Mouse (Mus musculus): ENCODE results near the gene Nkain1. TPM values are rescaled to one million over a fixed set of nuclear protein-coding genes. Genes with fewer than 3 reads are reported as not detected.

The Nkain1 gene
- polyA plus RNA-seq, 1 experiment from 2014 or later, result 2.9 TPM

DNA sequence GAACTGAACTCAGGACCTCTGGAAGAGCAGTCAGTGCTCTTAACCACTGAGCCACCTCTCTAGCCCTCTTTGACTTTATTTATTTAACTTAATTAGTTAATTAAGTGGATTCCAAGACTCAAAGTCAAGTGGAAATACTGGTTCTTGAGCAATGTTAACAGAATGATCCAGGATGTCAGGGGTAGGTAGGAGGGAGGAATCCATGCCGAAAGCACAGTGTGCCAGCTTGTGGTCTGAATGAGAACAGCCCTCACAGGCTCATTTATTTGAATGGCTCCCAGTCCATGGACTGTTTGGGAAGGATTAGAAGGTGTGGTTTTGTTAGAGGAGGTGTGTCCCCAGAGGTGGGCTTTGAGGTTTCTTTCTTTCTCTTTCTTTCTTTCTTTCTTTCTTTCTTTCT is 46.2 kb downstream of the Nkain1 start:
- no peaks in the 10 kb centered on the region for H3K36me3 ChIP-seq (ENCODE audit: insufficient read depth)
- no peak for DNase-seq
- no peaks in the 10 kb centered on the region for H3K27me3 ChIP-seq (ENCODE audit: insufficient read depth, low read length)
- no peak overlapping the region for H3K4me2 ChIP-seq
- TF ChIP-seq CTCF (IDR thresholded peaks at IDR 0.05; ENCODE audit: low read depth), result no peak
- 52% methylated on average over 1 of the region's 1 CpGs for WGBS
- no peak for ATAC-seq (ENCODE audit: insufficient read depth)
- no peaks in the 10 kb centered on the region for H3K9me3 ChIP-seq (ENCODE audit: low read depth, low read length)
- H3K27ac ChIP-seq (ENCODE audit: low read depth), result no peak overlapping the region
- no peak overlapping the region for H3K9ac ChIP-seq
- no peak overlapping the region for H3K4me3 ChIP-seq (ENCODE audit: low read depth, low read length)
- no peaks in the 10 kb centered on the region for H3K4me1 ChIP-seq (ENCODE audit: insufficient read depth)

DNA sequence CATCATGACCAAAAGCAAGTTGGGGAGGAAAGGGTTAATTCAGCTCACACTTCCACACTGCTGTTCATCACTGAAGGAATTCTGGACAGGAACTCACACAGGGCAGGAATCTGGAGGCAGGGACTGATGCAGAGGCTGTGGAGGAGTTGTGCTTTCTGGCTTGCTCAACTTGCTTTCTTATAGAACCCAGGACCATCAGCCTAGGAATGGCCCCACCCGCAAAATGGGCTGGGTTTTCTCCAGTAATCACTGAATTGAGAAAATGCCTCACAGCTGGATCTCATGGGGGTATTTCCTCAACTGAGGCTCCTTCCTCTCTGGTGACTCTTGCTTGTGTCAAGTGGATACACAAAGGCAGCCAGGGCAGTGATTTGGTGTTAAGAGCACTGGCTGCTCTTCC is 48.9 kb downstream of the Nkain1 start:
- no peaks in the 10 kb centered on the region for H3K4me1 ChIP-seq (ENCODE audit: insufficient read depth)
- WGBS, result 59% methylated on average over 1 of the region's 1 CpGs
- no peaks in the 10 kb centered on the region for H3K9me3 ChIP-seq (ENCODE audit: low read depth, low read length)
- H3K36me3 ChIP-seq (ENCODE audit: insufficient read depth), result no peaks in the 10 kb centered on the region
- no peaks in the 10 kb centered on the region for H3K27me3 ChIP-seq (ENCODE audit: insufficient read depth, low read length)
- no peak overlapping the region for H3K4me3 ChIP-seq (ENCODE audit: low read depth, low read length)
- no peak for ATAC-seq (ENCODE audit: insufficient read depth)
- H3K4me2 ChIP-seq, result no peak overlapping the region
- no peak for TF ChIP-seq CTCF (IDR thresholded peaks at IDR 0.05; ENCODE audit: low read depth)
- no peak overlapping the region for H3K27ac ChIP-seq (ENCODE audit: low read depth)
- H3K9ac ChIP-seq, result no peak overlapping the region
- no peak for DNase-seq

DNA sequence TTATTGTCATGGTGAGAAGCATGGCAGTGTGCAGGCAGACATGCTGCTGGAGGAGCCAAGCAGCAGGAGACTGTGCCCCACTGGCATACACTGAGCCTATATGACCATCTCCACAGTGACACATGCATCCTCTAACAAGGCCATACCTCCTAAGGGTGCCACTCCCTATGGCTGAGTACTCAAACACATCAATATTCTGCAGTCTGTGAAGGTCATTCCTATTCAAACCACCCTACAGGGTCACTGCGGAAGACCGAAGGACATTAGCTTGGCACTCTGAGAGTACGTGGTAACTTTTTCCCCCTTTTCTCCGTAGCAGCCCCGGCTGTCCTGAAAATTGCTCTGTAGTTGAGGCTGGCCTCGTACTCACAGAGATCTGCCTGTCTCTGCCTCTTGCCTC is 52.5 kb downstream of the Nkain1 start:
- no peak for TF ChIP-seq CTCF (IDR thresholded peaks at IDR 0.05; ENCODE audit: low read depth)
- no peak overlapping the region for H3K9ac ChIP-seq
- no peaks in the 10 kb centered on the region for H3K4me1 ChIP-seq (ENCODE audit: insufficient read depth)
- 95% methylated on average over 6 of the region's 6 CpGs for WGBS
- DNase-seq, result no peak
- H3K4me2 ChIP-seq, result no peak overlapping the region
- no peak for ATAC-seq (ENCODE audit: insufficient read depth)
- no peaks in the 10 kb centered on the region for H3K27me3 ChIP-seq (ENCODE audit: insufficient read depth, low read length)
- H3K27ac ChIP-seq (ENCODE audit: low read depth), result no peak overlapping the region
- H3K9me3 ChIP-seq (ENCODE audit: low read depth, low read length), result no peaks in the 10 kb centered on the region
- no peaks in the 10 kb centered on the region for H3K36me3 ChIP-seq (ENCODE audit: insufficient read depth)
- H3K4me3 ChIP-seq (ENCODE audit: low read depth, low read length), result no peak overlapping the region

DNA sequence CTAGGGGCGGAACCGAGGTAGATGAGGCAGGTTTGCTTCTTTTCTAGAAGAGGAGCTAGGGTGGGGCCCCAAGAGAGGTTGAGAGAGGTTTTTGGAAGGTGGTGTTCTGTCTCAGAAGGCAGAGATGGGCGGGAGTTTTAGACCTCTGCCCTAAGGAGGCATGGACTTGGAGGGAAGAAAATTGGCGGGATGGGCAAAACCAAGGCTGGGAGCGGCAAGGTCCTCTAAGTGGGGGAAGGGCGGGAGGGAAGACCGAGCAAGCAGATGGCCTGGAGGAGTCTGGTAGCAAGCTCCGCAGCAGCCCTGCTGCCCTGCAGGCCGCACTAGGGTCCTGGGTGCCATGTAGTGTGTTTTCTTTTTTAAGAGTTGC is 53.5 kb downstream of the Nkain1 start:
- TF ChIP-seq CTCF (IDR thresholded peaks at IDR 0.05; ENCODE audit: low read depth), result no peak
- DNase-seq (no peak), ATAC-seq (ENCODE audit: insufficient read depth) (peak; percentile 78)
- H3K4me3 ChIP-seq (ENCODE audit: low read depth, low read length), result peak overlapping the region; percentile 59
- peak overlapping the region; percentile 71; the same call in 1 of the 2 replicates for H3K9ac ChIP-seq
- H3K36me3 ChIP-seq (ENCODE audit: insufficient read depth), result no peaks in the 10 kb centered on the region
- H3K4me2 ChIP-seq, result peak overlapping the region; percentile 76
- H3K4me1 ChIP-seq (ENCODE audit: insufficient read depth), result no peaks in the 10 kb centered on the region
- no peaks in the 10 kb centered on the region for H3K27me3 ChIP-seq (ENCODE audit: insufficient read depth, low read length)
- H3K27ac ChIP-seq (ENCODE audit: low read depth), result no peak overlapping the region
- H3K9me3 ChIP-seq (ENCODE audit: low read depth, low read length), result no peaks in the 10 kb centered on the region
- WGBS, result 4% methylated on average over 9 of the region's 9 CpGs

DNA sequence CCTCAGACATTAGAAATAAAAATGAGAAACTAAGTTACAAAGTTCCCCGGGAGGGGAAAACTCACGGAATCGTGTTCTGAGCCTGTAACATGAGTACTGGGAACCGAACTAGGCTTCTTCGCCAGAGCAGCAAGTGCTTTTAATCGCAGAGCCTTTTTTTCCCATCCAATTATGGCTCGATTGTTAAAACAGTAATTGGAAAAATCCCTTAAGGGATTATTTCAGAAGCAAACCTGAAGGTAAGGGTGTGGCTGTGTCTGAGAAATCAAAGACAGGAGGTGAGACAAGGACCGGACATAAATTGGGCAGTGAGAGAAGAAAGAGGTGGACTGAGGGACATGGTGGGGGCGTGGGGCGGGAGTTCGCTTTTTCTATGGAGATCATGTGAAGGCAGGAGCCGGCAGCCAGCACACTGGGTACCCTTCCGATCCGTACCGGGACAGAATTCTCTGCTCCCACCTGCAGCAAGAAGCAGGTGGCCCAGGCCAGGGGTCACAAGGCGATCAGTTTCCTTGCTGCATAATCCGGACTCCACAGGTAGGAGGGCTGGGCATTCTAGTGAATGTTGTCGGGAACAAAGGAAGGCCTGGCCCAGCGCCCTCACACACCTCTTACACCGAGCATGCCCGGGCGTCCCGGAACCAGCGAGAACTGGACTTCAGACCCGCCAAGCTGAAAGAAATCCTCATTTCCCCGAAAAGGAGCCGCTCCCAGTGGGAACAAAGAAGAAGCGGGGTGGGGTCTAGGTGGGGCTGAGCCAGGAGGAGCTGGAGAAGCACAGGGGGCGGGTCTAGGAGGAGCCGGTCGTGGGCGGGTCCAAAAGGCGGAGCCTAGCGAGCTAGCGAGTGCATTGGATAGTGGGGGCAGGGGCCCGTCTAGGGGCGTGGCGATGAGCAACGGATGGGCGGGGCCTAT is 54.1 kb downstream of the Nkain1 start:
- H3K27ac ChIP-seq (ENCODE audit: low read depth), result peak overlapping the region; percentile 15
- DNase-seq, result peak; percentile 99
- H3K4me2 ChIP-seq, result peak overlapping the region; percentile 76
- H3K27me3 ChIP-seq (ENCODE audit: insufficient read depth, low read length), result no peaks in the 10 kb centered on the region
- TF ChIP-seq CTCF (IDR thresholded peaks at IDR 0.05; ENCODE audit: low read depth), result no peak; the same call in 1 of the 2 replicates
- WGBS, result 2% methylated on average over 40 of the region's 40 CpGs
- H3K9ac ChIP-seq, result peak overlapping the region; percentile 71
- peak overlapping the region; percentile 59 for H3K4me3 ChIP-seq (ENCODE audit: low read depth, low read length)
- peak; percentile 99 for ATAC-seq (ENCODE audit: insufficient read depth)
- no peaks in the 10 kb centered on the region for H3K4me1 ChIP-seq (ENCODE audit: insufficient read depth)
- H3K36me3 ChIP-seq (ENCODE audit: insufficient read depth), result no peaks in the 10 kb centered on the region
- no peaks in the 10 kb centered on the region for H3K9me3 ChIP-seq (ENCODE audit: low read depth, low read length)

DNA sequence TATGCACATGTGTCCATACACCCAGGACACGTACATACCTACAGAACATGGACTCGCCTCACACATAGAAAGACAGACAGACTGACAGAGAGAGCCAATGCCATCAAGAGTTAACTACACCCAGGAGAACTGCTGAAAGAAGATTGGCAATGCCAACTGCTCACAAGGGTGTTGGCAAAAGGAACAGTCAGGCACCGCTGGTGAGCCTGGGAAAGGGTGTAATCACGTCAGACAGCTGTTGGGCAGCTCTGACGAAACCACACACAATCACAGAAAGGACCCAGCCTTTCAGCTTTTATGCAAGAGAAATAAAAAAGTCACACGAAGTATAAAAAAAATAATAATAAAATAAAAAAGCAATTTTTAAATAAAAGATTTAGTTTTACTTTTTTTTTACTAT is 57.5 kb downstream of the Nkain1 start:
- DNase-seq, result no peak
- H3K4me1 ChIP-seq (ENCODE audit: insufficient read depth), result no peaks in the 10 kb centered on the region
- no peaks in the 10 kb centered on the region for H3K27me3 ChIP-seq (ENCODE audit: insufficient read depth, low read length)
- no peak overlapping the region for H3K4me2 ChIP-seq
- H3K36me3 ChIP-seq (ENCODE audit: insufficient read depth), result no peaks in the 10 kb centered on the region
- WGBS, result 75% methylated on average over 6 of the region's 6 CpGs
- H3K9me3 ChIP-seq (ENCODE audit: low read depth, low read length), result no peaks in the 10 kb centered on the region
- no peak for ATAC-seq (ENCODE audit: insufficient read depth)
- no peak overlapping the region for H3K4me3 ChIP-seq (ENCODE audit: low read depth, low read length)
- H3K27ac ChIP-seq (ENCODE audit: low read depth), result no peak overlapping the region
- no peak overlapping the region for H3K9ac ChIP-seq
- no peak for TF ChIP-seq CTCF (IDR thresholded peaks at IDR 0.05; ENCODE audit: low read depth)

Other genes with a start within 250 kb of the Nkain1 start
- 70.6 and 76.8 TPM in 2 replicates for gene Zcchc17, start 214.2 kb downstream of the Nkain1 start, polyA plus RNA-seq (2014; fragmentation: Nextera tagmentation; extraction: Ambion mirVana)
- gene Snrnp40, start 214.0 kb downstream of the Nkain1 start, polyA plus RNA-seq (2014; fragmentation: Nextera tagmentation; extraction: Ambion mirVana), result 186 and 199 TPM in 2 replicates
- 98.4 and 107 TPM in 2 replicates for gene Pum1, start 89.1 kb upstream of the Nkain1 start, polyA plus RNA-seq (2014; fragmentation: Nextera tagmentation; extraction: Ambion mirVana)
- 19.1 and 20.3 TPM in 2 replicates for gene Sdc3, start 218.4 kb upstream of the Nkain1 start, polyA plus RNA-seq (2014; fragmentation: Nextera tagmentation; extraction: Ambion mirVana)

Measured in lung, embryonic 14.5 days (tissue).